Mouse (Mus musculus) bone marrow, adult 2 months (tissue): ENCODE measurements around the gene Brpf3.

ENCODE experiments used
- CTCF ChIP-seq: fragments of 200-500 bp; IDR thresholded peaks from 2 replicates; pipeline ENCODE4 v1.5.1; 2011; ENCODE audit warnings: low read length, control low read depth; ENCODE audit not compliant: control insufficient read depth, insufficient read depth
- POLR2A ChIP-seq: fragments of 200-500 bp; IDR thresholded peaks from 2 replicates; pipeline ENCODE4 v1.6.1; 2011; ENCODE audit warnings: low read depth, mild to moderate bottlenecking, control low read depth, low read length, borderline replicate concordance; ENCODE audit not compliant: control insufficient read depth

DNA sequence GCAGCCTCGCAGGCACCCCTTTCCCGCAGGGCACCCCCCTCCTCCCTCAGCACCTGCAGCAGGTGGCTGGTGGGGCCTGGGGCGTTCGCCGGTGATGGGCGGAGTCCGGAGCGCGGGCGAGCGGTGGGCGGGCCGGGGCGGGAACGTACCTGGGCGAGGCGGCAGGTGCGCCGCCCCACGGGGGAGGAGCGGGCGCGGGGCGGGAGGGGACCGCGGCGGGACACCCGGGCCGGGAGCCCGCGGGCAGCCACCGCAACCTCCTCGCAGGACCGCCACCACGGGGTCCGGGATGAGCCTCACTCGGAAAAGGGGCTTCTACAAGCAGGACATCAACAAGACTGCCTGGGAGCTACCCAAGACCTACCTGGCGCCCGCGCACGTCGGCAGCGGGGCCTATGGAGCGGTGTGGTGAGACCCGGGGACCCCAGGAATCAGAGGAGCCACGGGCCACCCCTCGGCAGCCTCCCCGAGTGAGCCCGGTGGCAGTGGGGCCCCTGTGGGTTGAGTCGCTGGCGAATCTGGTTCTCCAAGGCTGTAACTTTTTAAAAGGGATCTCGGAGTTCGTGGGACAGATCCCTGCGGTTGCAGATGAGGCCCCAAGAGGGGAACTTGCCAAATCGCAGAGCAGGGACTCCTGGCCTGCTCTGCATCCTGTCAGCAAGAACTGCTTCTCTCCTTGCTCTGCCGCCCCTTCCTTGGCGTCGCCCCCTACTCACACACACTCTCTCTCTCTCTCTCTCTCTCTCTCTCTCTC, 31.6 kb upstream of the Brpf3 start, which contains the start of gene Mapk13:
- TF ChIP-seq CTCF (no peak), POLR2A (no peak)
